Mouse (Mus musculus): Measurements from ENCODE around the gene Top3a. TPM values are rescaled to one million over a fixed set of nuclear protein-coding genes. Genes with fewer than 3 reads are reported as not detected.

The Top3a gene
- total RNA-seq, 2 experiments from 2014 or later: 5.8 to 6.1 TPM

Small RNA genes within 50 kb of the gene (microRNA-seq; reads per million reads assigned to microRNA genes)
- gene Mir5100: 2.7 to 4.0 reads per million in 2 experiments

Other genes with a start within 250 kb of the Top3a start
- 10 to 100 TPM; 39.0 to 40.1 TPM for gene Alkbh5, start 241.0 kb downstream of the Top3a start, total RNA-seq (2021)
- 10 to 100 TPM; 42.5 to 47.3 TPM for gene Llgl1, start 77.6 kb downstream of the Top3a start, total RNA-seq (2021)
- gene Flii, start 50.1 kb downstream of the Top3a start, total RNA-seq (2021): 10 to 100 TPM; 54.7 to 57.8 TPM
- 10 to 100 TPM; 25.4 to 27.7 TPM for gene Mief2, start 49.0 kb downstream of the Top3a start, total RNA-seq (2021)
- gene Smcr8, start 159 bp upstream of the Top3a start, total RNA-seq (2021): 10 to 100 TPM; 22.1 to 23.6 TPM
- gene Shmt1, start 34.4 kb upstream of the Top3a start, total RNA-seq (2021): 1 to 10 TPM; 3.9 to 7.1 TPM
- 10 to 100 TPM; 26.1 to 27.4 TPM for gene Dhrs7b, start 53.3 kb upstream of the Top3a start, total RNA-seq (2021)
- gene Tmem11, start 101.9 kb upstream of the Top3a start, total RNA-seq (2021): 10 to 100 TPM; 22.9 to 25.5 TPM
- 10 to 100 TPM; 13.3 to 16.8 TPM for gene Natd1, start 137.4 kb upstream of the Top3a start, total RNA-seq (2021)
- 10 to 100 TPM; 15.9 to 16.6 TPM for gene Map2k3, start 154.7 kb upstream of the Top3a start, total RNA-seq (2021)
- gene Kcnj12, start 245.2 kb upstream of the Top3a start, total RNA-seq (2021): 1 to 10 TPM; 7.4 to 8.2 TPM

All from layer of hippocampus, postnatal 10 days (tissue).